8 mouse cellular contexts compared by ENCODE assay signal in genomic region chr3:20154531-20155367, GRCm38 (mm10). TPM values are rescaled to one million over a fixed set of nuclear protein-coding genes. Genes with fewer than 3 reads are reported as not detected.
DNase-seq lines count a peak whose midpoint lies in the region; ATAC-seq and TF ChIP-seq lines count a peak whose summit lies in the region.

TSS of gene Gyg (minus strand) at chr3:20155317.

- peak; percentile 45 for DNase-seq in layer of hippocampus, adult 11-12 months (ENCODE audit: low spot score)
- DNase-seq in layer of hippocampus, adult 9-10 months (ENCODE audit: low spot score): no peak
- peak; percentile 75 for DNase-seq in embryonic facial prominence, embryonic 10.5 days (ENCODE audit: low spot score)
- DNase-seq in spleen, adult 12 weeks (ENCODE audit: low spot score): peak; percentile 32

- H3K9me3 ChIP-seq in embryonic facial prominence, embryonic 10.5 days: peaks cover 6% of the 10 kb centered on the region; the same call in 1 of the 2 replicates
- H3K9me3 ChIP-seq in intestine, postnatal 0 days (ENCODE audit: control insufficient read depth): 0 out of 2 replicates have a peak, but pooled peaks cover 3% of the 10 kb centered on the region
- peaks cover 5% of the 10 kb centered on the region; the same call in 1 of the 2 replicates for H3K9me3 ChIP-seq in limb, embryonic 12.5 days
- H3K9me3 ChIP-seq in midbrain, embryonic 13.5 days: 0 out of 2 replicates have a peak, but pooled peaks cover 2% of the 10 kb centered on the region

- H3K4me1 ChIP-seq in embryonic facial prominence, embryonic 10.5 days: peaks cover 10% of the 10 kb centered on the region; the same call in 1 of the 2 replicates
- 0 out of 2 replicates have a peak, but pooled peaks cover 4% of the 10 kb centered on the region for H3K4me1 ChIP-seq in intestine, postnatal 0 days (replicated peaks; ENCODE audit: control insufficient read depth, insufficient read depth, low read length)
- peaks cover 8% of the 10 kb centered on the region; the same call in 1 of the 2 replicates for H3K4me1 ChIP-seq in limb, embryonic 12.5 days (replicated peaks)
- peaks cover 8% of the 10 kb centered on the region; the same call in 1 of the 2 replicates for H3K4me1 ChIP-seq in midbrain, embryonic 13.5 days (replicated peaks)

- WGBS in embryonic facial prominence, embryonic 10.5 days: 1% methylated on average over 73 of the region's 73 CpGs
- WGBS in intestine, postnatal 0 days: under 1% methylated on average over 63 of the region's 73 CpGs
- WGBS in limb, embryonic 12.5 days: under 1% methylated on average over 73 of the region's 73 CpGs
- WGBS in midbrain, embryonic 13.5 days: under 1% methylated on average over 73 of the region's 73 CpGs

- peak within 1 kb of the TSS; percentile 87 for H3K27ac ChIP-seq in embryonic facial prominence, embryonic 10.5 days (replicated peaks)
- H3K27ac ChIP-seq in intestine, postnatal 0 days (ENCODE audit: low read depth, low read length): peak within 1 kb of the TSS; percentile 78
- H3K27ac ChIP-seq in limb, embryonic 12.5 days: no peak within 1 kb of the TSS
- no peak within 1 kb of the TSS for H3K27ac ChIP-seq in midbrain, embryonic 13.5 days

- H3K27me3 ChIP-seq in embryonic facial prominence, embryonic 10.5 days (replicated peaks; ENCODE audit: low read depth, poor library complexity, severe bottlenecking): peaks cover 8% of the 10 kb centered on the region; the same call in 1 of the 2 replicates
- H3K27me3 ChIP-seq in intestine, postnatal 0 days (replicated peaks; ENCODE audit: control insufficient read depth, insufficient read depth, low read length): no peaks in the 10 kb centered on the region
- no peaks in the 10 kb centered on the region for H3K27me3 ChIP-seq in limb, embryonic 12.5 days
- peaks cover 5% of the 10 kb centered on the region; the same call in 1 of the 2 replicates for H3K27me3 ChIP-seq in midbrain, embryonic 13.5 days

- peak; percentile 77 for ATAC-seq in granulocyte monocyte progenitor cell, adult 5-6 weeks (replicated peaks; ENCODE audit: poor library complexity, severe bottlenecking)
- peak; percentile 93 for ATAC-seq in intestine, postnatal 0 days
- peak; percentile 90 for ATAC-seq in limb, embryonic 12.5 days (ENCODE audit: insufficient number of reproducible peaks, insufficient read depth, low FRiP score, low TSS enrichment, low read depth)
- peak; percentile 94 for ATAC-seq in midbrain, embryonic 13.5 days

- TF ChIP-seq CTCF in intestine, postnatal 0 days (IDR thresholded peaks at IDR 0.05; ENCODE audit: low read depth): peak; percentile 36

- peak within 1 kb of the TSS; percentile 93 for H3K9ac ChIP-seq in intestine, postnatal 0 days (ENCODE audit: low read depth, low read length)
- peak within 1 kb of the TSS; percentile 84 for H3K9ac ChIP-seq in limb, embryonic 12.5 days (replicated peaks)
- H3K9ac ChIP-seq in midbrain, embryonic 13.5 days (replicated peaks): peak within 1 kb of the TSS; percentile 79

- 0 out of 2 replicates have a peak, but pooled peaks cover 5% of the 10 kb centered on the region for H3K36me3 ChIP-seq in embryonic facial prominence, embryonic 10.5 days (replicated peaks)
- 0 out of 2 replicates have a peak, but pooled peaks cover 10% of the 10 kb centered on the region for H3K36me3 ChIP-seq in intestine, postnatal 0 days (ENCODE audit: control insufficient read depth, insufficient read depth)
- 0 out of 2 replicates have a peak, but pooled peaks cover 4% of the 10 kb centered on the region for H3K36me3 ChIP-seq in limb, embryonic 12.5 days
- no peaks in the 10 kb centered on the region for H3K36me3 ChIP-seq in midbrain, embryonic 13.5 days

- H3K4me3 ChIP-seq in embryonic facial prominence, embryonic 10.5 days: peak within 1 kb of the TSS; percentile 84
- H3K4me3 ChIP-seq in intestine, postnatal 0 days (ENCODE audit: low read depth, low read length): peak within 1 kb of the TSS; percentile 73
- H3K4me3 ChIP-seq in limb, embryonic 12.5 days (replicated peaks): peak within 1 kb of the TSS; percentile 74
- H3K4me3 ChIP-seq in midbrain, embryonic 13.5 days (replicated peaks): peak within 1 kb of the TSS; percentile 56

- H3K4me2 ChIP-seq in intestine, postnatal 0 days (replicated peaks; ENCODE audit: low read depth): peak within 1 kb of the TSS; percentile 87
- H3K4me2 ChIP-seq in limb, embryonic 12.5 days: peak within 1 kb of the TSS; percentile 90
- H3K4me2 ChIP-seq in midbrain, embryonic 13.5 days (replicated peaks): peak within 1 kb of the TSS; percentile 84

RNA-seq across cellular contexts. Expression of gene Gyg, which starts in this region (rescaled TPM):
- 39.7 and 40.8 TPM in 2 replicates for polyA plus RNA-seq in embryonic facial prominence, embryonic 10.5 days (2016; fragmentation: Nextera tagmentation; extraction: Ambion mirVana)
- 91.3 and 95.1 TPM in 2 replicates for total RNA-seq in granulocyte monocyte progenitor cell, adult 5-6 weeks (2014; fragmentation: Nextera tagmentation)
- total RNA-seq in granulocyte monocyte progenitor cell, adult 5-6 weeks (2017): 48.5 and 57.6 TPM in 2 replicates
- polyA plus RNA-seq in intestine, postnatal 0 days (2015; fragmentation: Nextera tagmentation; extraction: Ambion mirVana): 42.4 and 45.3 TPM in 2 replicates
- polyA plus RNA-seq in limb, embryonic 12.5 days (2016; fragmentation: Nextera tagmentation; extraction: Ambion mirVana): 33.6 and 34.9 TPM in 2 replicates
- polyA plus RNA-seq in midbrain, embryonic 13.5 days (2015; fragmentation: Nextera tagmentation; extraction: Ambion mirVana): 24.5 and 25.0 TPM in 2 replicates

Comparison
In these comparisons a context has a peak if more than half of its experiments do, and no peak if none do; other contexts are left out.
1. H3K27ac ChIP-seq: peak in embryonic facial prominence, embryonic 10.5 days (single experiment) and intestine, postnatal 0 days (single experiment); none in limb, embryonic 12.5 days (single experiment) and midbrain, embryonic 13.5 days (single experiment).
2. Peak in every context shown above with its lines, with median percentiles within 50 percentile points of each other: H3K4me3 ChIP-seq, ATAC-seq, H3K4me2 ChIP-seq and H3K9ac ChIP-seq.